Mouse (Mus musculus) kidney, postnatal 36 days (tissue): ENCODE results near the gene Prkn.

Experiments
- DNase-seq, 2 experiments: peaks; one replicate each; pipeline ENCODE4 v3.0.0; 2021 to 2022; ENCODE audit warnings: mixed read lengths in 2 of 2

Prkn gene

GRCm38 (mm10) chr17:11414288-11414687 lies 574.1 kb downstream of the Prkn start:
- no peak for DNase-seq

DNA sequence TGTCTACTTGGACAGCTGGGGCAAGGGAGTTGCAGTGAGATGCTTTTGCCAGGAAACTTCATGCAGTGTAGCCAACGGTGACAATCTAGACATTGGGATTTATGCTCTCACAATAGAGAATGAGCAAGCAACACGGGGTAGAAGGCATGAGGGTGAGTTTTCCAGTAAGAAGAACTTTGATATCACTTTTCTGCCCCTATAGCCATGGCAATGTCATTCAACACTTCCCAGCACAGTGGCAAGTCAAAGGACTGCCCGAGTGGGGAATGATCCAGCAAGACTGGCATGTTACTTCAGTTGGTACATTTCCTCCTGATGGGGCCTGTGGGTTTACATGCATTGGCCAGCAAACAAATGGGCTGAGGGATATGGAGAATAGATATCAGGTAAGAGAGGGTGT lies 577.0 kb downstream of the Prkn start:
- no peak for DNase-seq

GRCm38 (mm10) chr17:11419484-11419883 lies 579.3 kb downstream of the Prkn start:
- no peak for DNase-seq

- no peak for DNase-seq
Observed at GRCm38 (mm10) chr17:11420839-11421238, 580.7 kb downstream of the Prkn start.

- DNase-seq = no peak
Observed at GRCm38 (mm10) chr17:11421264-11421940, 581.2 kb downstream of the Prkn start.

GRCm38 (mm10) chr17:11431323-11431722 lies 591.1 kb downstream of the Prkn start:
- no peak for DNase-seq

- no peak for DNase-seq
Observed at GRCm38 (mm10) chr17:11432593-11432992, 592.4 kb downstream of the Prkn start.

- no peak for DNase-seq
Observed at GRCm38 (mm10) chr17:11462721-11463120, 622.5 kb downstream of the Prkn start.

GRCm38 (mm10) chr17:11466095-11466494 lies 625.9 kb downstream of the Prkn start:
- DNase-seq = no peak

DNA sequence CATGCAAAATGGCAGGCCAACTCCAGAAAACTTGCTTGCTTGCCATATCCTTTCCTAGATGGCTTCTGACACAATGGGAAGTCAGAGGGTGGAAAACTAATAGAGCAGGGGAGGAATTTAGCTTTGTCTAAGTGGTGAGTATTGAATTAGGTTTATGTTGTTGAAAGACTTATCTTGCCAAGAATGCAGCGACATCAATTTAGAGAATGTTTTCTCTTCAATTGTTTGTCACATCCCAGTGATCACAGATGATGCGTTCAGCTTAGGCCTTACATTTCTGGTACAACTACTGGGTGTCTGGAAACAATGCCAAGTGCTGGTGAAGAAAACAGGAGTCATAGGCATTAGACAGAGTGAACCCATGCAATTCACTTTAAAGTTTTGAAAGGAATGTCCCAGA lies 628.4 kb downstream of the Prkn start:
- DNase-seq = no peak

DNA sequence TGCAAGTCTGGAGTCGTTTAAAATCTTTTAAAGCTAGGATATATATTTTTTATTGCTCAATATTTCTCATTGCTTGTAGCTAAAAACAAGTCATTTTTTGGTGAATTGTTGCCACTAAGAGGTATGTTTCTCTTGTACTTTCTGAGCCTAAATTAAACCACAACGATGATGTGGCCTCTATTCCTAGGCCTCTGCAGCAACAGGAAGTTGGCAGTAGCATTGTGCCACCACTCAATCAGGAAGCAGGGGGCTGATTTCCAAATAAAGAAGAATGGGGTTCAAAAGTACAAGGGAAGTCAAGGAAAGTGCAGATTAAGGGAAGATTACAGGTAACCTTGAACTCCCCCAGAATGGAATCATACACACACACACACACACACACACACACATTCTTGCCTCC lies 642.8 kb downstream of the Prkn start:
- DNase-seq = no peak

GRCm38 (mm10) chr17:11490051-11490450 lies 649.9 kb downstream of the Prkn start:
- DNase-seq = no peak

DNA sequence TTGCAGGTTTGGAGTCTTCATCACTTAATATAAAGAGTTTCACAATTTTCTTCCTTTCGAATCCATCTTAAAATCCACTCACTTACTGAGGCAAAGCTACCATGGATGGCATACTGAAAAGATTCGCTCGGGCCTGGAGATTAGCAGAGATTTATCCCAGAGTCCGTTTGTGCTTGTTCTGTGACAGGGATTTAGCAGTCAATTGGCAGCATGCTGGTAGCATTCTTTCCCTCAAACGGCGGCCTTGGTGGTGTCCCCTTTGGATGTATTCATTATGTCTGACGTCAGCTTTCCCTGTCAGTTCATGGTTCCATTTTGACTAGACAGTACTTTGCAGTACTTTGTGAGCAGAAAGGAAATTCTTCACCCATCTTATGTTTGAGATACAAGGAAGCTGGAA lies 662.4 kb downstream of the Prkn start:
- DNase-seq = no peak

DNA sequence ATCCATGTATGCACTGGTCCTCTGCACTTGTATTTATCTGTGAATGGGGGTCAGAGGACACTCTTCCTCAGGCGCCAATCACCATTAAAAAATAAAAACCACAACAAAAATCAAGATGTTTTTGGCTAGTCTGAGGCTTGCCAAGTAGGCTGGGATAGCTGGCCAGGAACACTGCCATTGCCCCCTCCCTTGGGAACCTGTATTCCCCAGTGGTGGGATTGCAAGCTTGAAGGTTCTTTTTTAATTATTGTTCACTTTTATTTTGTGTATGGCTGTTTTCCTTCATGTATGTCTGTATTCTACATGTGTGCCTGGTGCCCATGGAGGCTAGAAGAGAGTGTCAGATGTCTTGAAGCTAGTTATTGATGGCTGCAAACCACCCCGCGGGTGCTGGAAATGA lies 664.3 kb downstream of the Prkn start:
- no peak for DNase-seq

DNA sequence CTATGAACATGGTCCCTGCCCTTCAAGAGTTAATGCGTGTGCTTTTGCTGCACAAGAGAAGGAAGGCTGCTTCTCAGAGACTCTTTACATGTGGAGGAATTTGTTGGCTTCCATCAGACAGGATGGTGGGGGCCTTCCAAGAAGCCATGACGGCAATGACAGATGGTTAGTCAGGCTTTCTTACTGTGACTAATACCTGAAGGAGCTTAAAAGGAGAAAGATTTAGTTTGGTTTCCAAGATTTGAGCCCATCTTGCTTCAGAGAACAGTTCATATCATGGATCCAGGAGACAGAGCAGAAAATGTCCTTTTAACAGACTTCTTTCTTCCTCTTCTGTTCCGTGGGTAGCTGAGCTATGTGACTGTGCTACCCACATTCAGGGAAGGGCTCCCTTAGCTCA lies 666.9 kb downstream of the Prkn start:
- no peak for DNase-seq

DNA sequence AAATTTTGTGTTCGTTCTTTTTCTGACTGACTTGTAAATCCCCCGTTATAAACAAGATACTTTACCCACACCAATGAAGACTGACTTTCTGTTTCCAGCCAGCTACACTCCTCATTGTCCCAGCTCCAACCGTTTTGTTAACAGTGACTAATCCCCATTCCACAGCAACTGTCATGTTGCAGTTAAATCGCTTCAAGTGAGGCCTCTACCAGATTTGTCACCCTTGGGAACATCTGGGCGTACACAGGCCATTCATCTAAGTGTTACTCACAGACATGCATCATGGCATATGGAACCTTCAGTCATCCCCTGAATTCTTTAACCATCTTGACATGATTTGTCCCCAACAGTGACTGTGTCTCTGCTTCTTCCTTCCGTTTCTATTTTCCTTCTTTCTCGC lies 669.9 kb downstream of the Prkn start:
- DNase-seq = no peak

- DNase-seq = no peak
Observed at GRCm38 (mm10) chr17:11514032-11514761, 674.0 kb downstream of the Prkn start.

DNA sequence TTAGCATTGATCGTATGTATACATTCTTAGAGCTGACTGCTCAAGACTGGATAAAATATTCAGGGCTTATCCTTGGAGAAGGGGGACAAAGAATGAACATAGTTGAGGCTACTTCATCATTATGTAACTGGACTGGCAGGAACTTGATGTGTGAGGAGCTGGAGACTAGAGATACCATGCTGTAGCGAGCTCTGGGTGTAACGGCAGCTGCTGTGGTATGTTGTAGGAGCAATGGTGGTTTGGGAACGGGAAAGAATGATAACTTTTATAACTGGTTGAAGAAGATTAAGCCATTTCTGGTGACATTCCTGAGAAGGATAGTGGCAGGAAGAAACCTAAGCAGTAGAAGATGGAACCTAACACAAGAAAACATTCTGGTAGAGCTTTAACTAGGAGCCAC lies 675.4 kb downstream of the Prkn start:
- no peak for DNase-seq

- no peak for DNase-seq
Observed at GRCm38 (mm10) chr17:11516165-11516564, 676.0 kb downstream of the Prkn start.

GRCm38 (mm10) chr17:11532066-11532465 lies 691.9 kb downstream of the Prkn start:
- DNase-seq = no peak

DNA sequence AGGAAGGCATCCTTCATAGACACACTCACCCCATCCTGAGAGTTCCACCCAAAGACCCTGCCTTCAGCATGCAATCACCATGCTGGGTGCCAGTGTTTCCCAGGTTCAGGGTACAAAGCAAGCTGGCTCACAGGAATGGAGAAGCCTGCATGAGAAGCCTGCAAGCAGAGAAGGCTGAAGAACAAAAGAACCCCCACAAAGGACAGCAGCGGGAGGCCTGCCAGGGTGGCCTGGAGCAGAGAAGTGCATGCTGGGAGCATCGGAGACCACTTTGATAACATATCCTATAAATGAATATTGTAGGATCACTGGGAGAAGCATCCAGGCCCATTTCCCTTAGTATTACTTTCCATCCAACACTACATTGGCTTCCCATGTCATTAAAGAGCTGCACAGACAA lies 692.6 kb downstream of the Prkn start:
- no peak for DNase-seq

DNA sequence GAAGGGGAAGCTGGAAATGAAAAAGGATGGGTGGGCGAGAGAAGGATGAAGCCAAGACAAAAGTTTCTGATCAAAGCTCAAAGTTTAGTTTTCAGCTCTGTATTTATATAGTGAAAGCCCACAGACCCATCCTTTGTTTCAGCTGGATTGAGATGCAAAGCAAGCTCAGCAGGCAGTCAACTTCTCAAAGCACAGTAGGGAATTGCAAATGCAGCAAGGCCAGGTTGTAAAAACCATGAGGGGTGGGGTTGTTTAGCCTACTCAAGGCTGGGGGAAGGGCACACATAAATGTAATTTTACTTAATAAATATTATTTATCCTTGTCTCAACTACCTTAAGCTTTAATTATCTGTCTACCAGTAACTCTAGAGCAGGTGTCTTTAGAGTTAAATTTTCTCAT lies 693.7 kb downstream of the Prkn start:
- no peak for DNase-seq

DNA sequence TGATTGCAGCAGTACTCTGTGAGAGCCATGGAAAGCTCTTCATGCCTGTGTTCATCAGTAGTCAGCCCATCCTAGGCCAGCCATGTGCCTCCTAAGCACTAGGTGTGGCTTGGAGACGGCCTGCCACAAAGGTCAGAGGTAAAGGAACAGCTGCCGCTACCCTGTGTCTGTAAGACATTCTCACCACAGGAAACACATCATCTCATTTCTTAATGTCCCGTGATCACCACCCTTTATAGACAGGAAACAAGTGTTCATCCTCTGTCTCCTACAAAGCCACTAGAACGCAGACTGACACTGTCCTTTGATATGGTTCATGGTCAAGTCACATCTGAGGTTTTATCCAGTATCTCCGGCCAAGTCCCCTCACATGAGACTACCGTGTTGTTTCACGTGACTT lies 698.6 kb downstream of the Prkn start:
- DNase-seq = no peak

GRCm38 (mm10) chr17:11541928-11542623 lies 701.9 kb downstream of the Prkn start:
- DNase-seq = no peak
